Mouse (Mus musculus) layer of hippocampus, adult 9-11 months (tissue): ENCODE results near the gene Acsl5.

Source experiments
- DNase-seq: peaks from one replicate; pipeline ENCODE4 v3.0.0; 2022

Gene Acsl5

GRCm38 (mm10) chr19:55241186-55241645, 10.5 kb upstream of the Acsl5 start, which contains the start of gene Gucy2g:
Gene Gucy2g (minus strand): TSS chr19:55241236.
- no peak for DNase-seq

- DNase-seq: peak; percentile 71
Measured at GRCm38 (mm10) chr19:55244791-55245231, 6.9 kb upstream of the Acsl5 start.

GRCm38 (mm10) chr19:55247563-55247962, 4.2 kb upstream of the Acsl5 start:
- no peak for DNase-seq

GRCm38 (mm10) chr19:55247991-55248520, 3.7 kb upstream of the Acsl5 start:
- no peak for DNase-seq

- DNase-seq: no peak
Measured at GRCm38 (mm10) chr19:55250451-55250850, 1.3 kb upstream of the Acsl5 start.

- DNase-seq: no peak
Measured at GRCm38 (mm10) chr19:55253239-55253569, 1.5 kb downstream of the Acsl5 start.

- DNase-seq: peak; percentile 47
Measured at GRCm38 (mm10) chr19:55253570-55254441, 2.1 kb downstream of the Acsl5 start.

- peak; percentile 45 for DNase-seq
Measured at GRCm38 (mm10) chr19:55254513-55255016, 2.8 kb downstream of the Acsl5 start.

GRCm38 (mm10) chr19:55256156-55256555, 4.4 kb downstream of the Acsl5 start:
- peak; percentile 47 for DNase-seq

- DNase-seq: no peak
Measured at GRCm38 (mm10) chr19:55257656-55258375, 6.1 kb downstream of the Acsl5 start.

GRCm38 (mm10) chr19:55258514-55258913, 6.8 kb downstream of the Acsl5 start:
- no peak for DNase-seq

GRCm38 (mm10) chr19:55260389-55261184, 8.8 kb downstream of the Acsl5 start:
- DNase-seq: no peak

- DNase-seq: no peak
Measured at GRCm38 (mm10) chr19:55265269-55265668, 13.5 kb downstream of the Acsl5 start.

- no peak for DNase-seq
Measured at GRCm38 (mm10) chr19:55266786-55267185, 15.0 kb downstream of the Acsl5 start.

GRCm38 (mm10) chr19:55268150-55268549, 16.4 kb downstream of the Acsl5 start:
- no peak for DNase-seq

- DNase-seq: no peak
Measured at GRCm38 (mm10) chr19:55269051-55269450, 17.3 kb downstream of the Acsl5 start.

- DNase-seq: no peak
Measured at GRCm38 (mm10) chr19:55271448-55271847, 19.7 kb downstream of the Acsl5 start.

GRCm38 (mm10) chr19:55273340-55273739, 21.6 kb downstream of the Acsl5 start:
- no peak for DNase-seq

- no peak for DNase-seq
Measured at GRCm38 (mm10) chr19:55276100-55276499, 24.4 kb downstream of the Acsl5 start.

GRCm38 (mm10) chr19:55276770-55277169, 25.0 kb downstream of the Acsl5 start:
- DNase-seq: no peak

GRCm38 (mm10) chr19:55284093-55284492, 32.4 kb downstream of the Acsl5 start:
- DNase-seq: no peak

GRCm38 (mm10) chr19:55286034-55286433, 34.3 kb downstream of the Acsl5 start:
- no peak for DNase-seq

GRCm38 (mm10) chr19:55288974-55289373, 37.2 kb downstream of the Acsl5 start:
- DNase-seq: no peak
